Mouse (Mus musculus): ENCODE data around the gene Auts2. TPM values are rescaled to one million over a fixed set of nuclear protein-coding genes. Genes with fewer than 3 reads are reported as not detected.

Auts2 gene
- polyA plus RNA-seq, 1 experiment from 2014 or later, result 70.9 TPM

- 76% methylated on average over 7 of the region's 7 CpGs for WGBS
- no peaks in the 10 kb centered on the region for H3K9me3 ChIP-seq
- H3K4me3 ChIP-seq, result no peak overlapping the region
- no peak overlapping the region for H3K4me2 ChIP-seq
- H3K36me3 ChIP-seq (replicated peaks), result no peaks in the 10 kb centered on the region
- no peak overlapping the region for H3K9ac ChIP-seq
- H3K27ac ChIP-seq, result no peak overlapping the region
- ATAC-seq (replicated peaks), result no peak
- no peaks in the 10 kb centered on the region for H3K27me3 ChIP-seq (replicated peaks)
- peaks cover 13% of the 10 kb centered on the region; the same call in 1 of the 2 replicates for H3K4me1 ChIP-seq
Measured at GRCm38 (mm10) chr5:132248069-132248468, 295.1 kb downstream of the Auts2 start.

GRCm38 (mm10) chr5:132235460-132235859, 307.7 kb downstream of the Auts2 start:
- no peak overlapping the region for H3K9ac ChIP-seq
- H3K27me3 ChIP-seq (replicated peaks), result 0 out of 2 replicates have a peak, but pooled peaks cover 5% of the 10 kb centered on the region
- 83% methylated on average over 5 of the region's 5 CpGs for WGBS
- no peak overlapping the region for H3K4me2 ChIP-seq
- H3K27ac ChIP-seq, result no peak overlapping the region
- no peaks in the 10 kb centered on the region for H3K9me3 ChIP-seq
- H3K4me3 ChIP-seq, result no peak overlapping the region
- no peaks in the 10 kb centered on the region for H3K36me3 ChIP-seq (replicated peaks)
- ATAC-seq (replicated peaks), result no peak
- H3K4me1 ChIP-seq, result peaks cover 15% of the 10 kb centered on the region

GRCm38 (mm10) chr5:132234471-132234870, 308.7 kb downstream of the Auts2 start:
- Histone ChIP-seq H3K4me1 (peaks cover 24% of the 10 kb centered on the region), H3K9me3 (no peaks in the 10 kb centered on the region), H3K36me3 (replicated peaks) (no peaks in the 10 kb centered on the region), H3K4me3 (no peak overlapping the region), H3K4me2 (no peak overlapping the region), H3K9ac (no peak overlapping the region), H3K27me3 (replicated peaks) (0 out of 2 replicates have a peak, but pooled peaks cover 5% of the 10 kb centered on the region), H3K27ac (no peak overlapping the region)
- WGBS, result 71% methylated on average over 7 of the region's 7 CpGs
- no peak for ATAC-seq (replicated peaks)

- Histone ChIP-seq H3K4me1 (peaks cover 28% of the 10 kb centered on the region), H3K27ac (no peak overlapping the region), H3K36me3 (replicated peaks) (no peaks in the 10 kb centered on the region), H3K4me3 (no peak overlapping the region), H3K4me2 (peak overlapping the region; percentile 20; the same call in 1 of the 2 replicates), H3K27me3 (replicated peaks) (no peaks in the 10 kb centered on the region; the same call in 1 of the 2 replicates), H3K9me3 (no peaks in the 10 kb centered on the region), H3K9ac (no peak overlapping the region)
- peak; percentile 70; the same call in 1 of the 2 replicates for ATAC-seq (replicated peaks)
- WGBS, result 24% methylated on average over 10 of the region's 10 CpGs
Measured at GRCm38 (mm10) chr5:132231280-132232047, 311.7 kb downstream of the Auts2 start.

- H3K4me3 ChIP-seq, result no peak overlapping the region
- H3K27ac ChIP-seq, result peak overlapping the region; percentile 27; the same call in 1 of the 2 replicates
- peaks cover 28% of the 10 kb centered on the region for H3K4me1 ChIP-seq
- no peak overlapping the region for H3K9ac ChIP-seq
- peak; percentile 85 for ATAC-seq (replicated peaks)
- WGBS, result 14% methylated on average over 8 of the region's 8 CpGs
- H3K27me3 ChIP-seq (replicated peaks), result no peaks in the 10 kb centered on the region; the same call in 1 of the 2 replicates
- no peaks in the 10 kb centered on the region for H3K36me3 ChIP-seq (replicated peaks)
- H3K9me3 ChIP-seq, result no peaks in the 10 kb centered on the region
- no peak overlapping the region for H3K4me2 ChIP-seq
Measured at GRCm38 (mm10) chr5:132229644-132230357, 313.3 kb downstream of the Auts2 start.

GRCm38 (mm10) chr5:132229023-132229422, 314.1 kb downstream of the Auts2 start:
- 48% methylated on average over 1 of the region's 1 CpGs for WGBS
- H3K4me3 ChIP-seq, result no peak overlapping the region
- peaks cover 28% of the 10 kb centered on the region for H3K4me1 ChIP-seq
- H3K4me2 ChIP-seq, result no peak overlapping the region
- no peak overlapping the region for H3K27ac ChIP-seq
- H3K9ac ChIP-seq, result no peak overlapping the region
- ATAC-seq (replicated peaks), result no peak
- H3K27me3 ChIP-seq (replicated peaks), result no peaks in the 10 kb centered on the region; the same call in 1 of the 2 replicates
- H3K36me3 ChIP-seq (replicated peaks), result no peaks in the 10 kb centered on the region
- H3K9me3 ChIP-seq, result no peaks in the 10 kb centered on the region

GRCm38 (mm10) chr5:132220376-132220930, 322.7 kb downstream of the Auts2 start:
- no peak overlapping the region for H3K4me3 ChIP-seq
- WGBS, result 78% methylated on average over 12 of the region's 12 CpGs
- peaks cover 8% of the 10 kb centered on the region; the same call in 1 of the 2 replicates for H3K4me1 ChIP-seq
- H3K36me3 ChIP-seq (replicated peaks), result no peaks in the 10 kb centered on the region
- H3K4me2 ChIP-seq, result no peak overlapping the region
- no peaks in the 10 kb centered on the region for H3K9me3 ChIP-seq
- no peak overlapping the region for H3K27ac ChIP-seq
- ATAC-seq (replicated peaks), result no peak
- no peaks in the 10 kb centered on the region for H3K27me3 ChIP-seq (replicated peaks)
- no peak overlapping the region for H3K9ac ChIP-seq

GRCm38 (mm10) chr5:132216143-132216542, 327.0 kb downstream of the Auts2 start:
- 95% methylated on average over 2 of the region's 2 CpGs for WGBS
- no peak overlapping the region for H3K4me3 ChIP-seq
- H3K27me3 ChIP-seq (replicated peaks), result no peaks in the 10 kb centered on the region
- H3K4me1 ChIP-seq, result peaks cover 8% of the 10 kb centered on the region; the same call in 1 of the 2 replicates
- H3K9me3 ChIP-seq, result no peaks in the 10 kb centered on the region
- no peaks in the 10 kb centered on the region for H3K36me3 ChIP-seq (replicated peaks)
- ATAC-seq (replicated peaks), result no peak
- no peak overlapping the region for H3K9ac ChIP-seq
- no peak overlapping the region for H3K27ac ChIP-seq
- no peak overlapping the region for H3K4me2 ChIP-seq

GRCm38 (mm10) chr5:132212446-132212845, 330.7 kb downstream of the Auts2 start:
- H3K9me3 ChIP-seq, result no peaks in the 10 kb centered on the region
- 63% methylated on average over 2 of the region's 2 CpGs for WGBS

GRCm38 (mm10) chr5:132209694-132210093, 333.4 kb downstream of the Auts2 start:
- Histone ChIP-seq H3K27me3 (replicated peaks) (no peaks in the 10 kb centered on the region), H3K9ac (no peak overlapping the region), H3K4me1 (peaks cover 5% of the 10 kb centered on the region), H3K4me3 (no peak overlapping the region), H3K4me2 (no peak overlapping the region), H3K9me3 (no peaks in the 10 kb centered on the region), H3K27ac (no peak overlapping the region), H3K36me3 (replicated peaks) (no peaks in the 10 kb centered on the region)
- ATAC-seq (replicated peaks), result no peak

More at GRCm38 (mm10) chr5:132212446-132212845, 330.7 kb downstream of the Auts2 start:
- no peak overlapping the region for H3K27ac ChIP-seq
- H3K36me3 ChIP-seq (replicated peaks), result no peaks in the 10 kb centered on the region
- H3K9ac ChIP-seq, result no peak overlapping the region
- peaks cover 3% of the 10 kb centered on the region; the same call in 1 of the 2 replicates for H3K4me1 ChIP-seq
- no peak overlapping the region for H3K4me3 ChIP-seq
- ATAC-seq (replicated peaks), result no peak
- no peak overlapping the region for H3K4me2 ChIP-seq
- H3K27me3 ChIP-seq (replicated peaks), result no peaks in the 10 kb centered on the region

- Histone ChIP-seq H3K4me3 (no peak overlapping the region), H3K9me3 (no peaks in the 10 kb centered on the region), H3K9ac (no peak overlapping the region), H3K4me2 (no peak overlapping the region), H3K27me3 (replicated peaks) (no peaks in the 10 kb centered on the region), H3K4me1 (peaks cover 25% of the 10 kb centered on the region), H3K27ac (no peak overlapping the region), H3K36me3 (replicated peaks) (no peaks in the 10 kb centered on the region)
- WGBS, result 94% methylated on average over 1 of the region's 1 CpGs
- no peak for ATAC-seq (replicated peaks)
Measured at GRCm38 (mm10) chr5:132206220-132206619, 336.9 kb downstream of the Auts2 start.

- 35% methylated on average over 11 of the region's 11 CpGs for whole genome bisulfite sequencing
- H3K9ac ChIP-seq, result no peak overlapping the region
- no peak overlapping the region for H3K4me2 ChIP-seq
- no peaks in the 10 kb centered on the region for H3K27me3 ChIP-seq (replicated peaks)
- H3K9me3 ChIP-seq, result no peaks in the 10 kb centered on the region
- ATAC-seq (replicated peaks), result no peak
- no peaks in the 10 kb centered on the region for H3K36me3 ChIP-seq (replicated peaks)
- peaks cover 27% of the 10 kb centered on the region for H3K4me1 ChIP-seq
- H3K27ac ChIP-seq, result no peak overlapping the region
- no peak overlapping the region for H3K4me3 ChIP-seq
Measured at GRCm38 (mm10) chr5:132203846-132204245, 339.3 kb downstream of the Auts2 start.
